Mouse (Mus musculus) C2C12 (cell line): ENCODE results near the gene Frmd4a.

Experiments
- CTCF ChIP-seq: IDR thresholded peaks from one replicate; pipeline ENCODE4 v1.5.1; 2011; ENCODE audit not compliant: control insufficient read depth, insufficient read depth, insufficient read length
- FOSL1 ChIP-seq: IDR thresholded peaks from one replicate; pipeline ENCODE4 v1.8.0; 2011; ENCODE audit warnings: mild to moderate bottlenecking, low read length; ENCODE audit not compliant: poor library complexity, insufficient read depth, severe bottlenecking
- MAX ChIP-seq: IDR thresholded peaks from one replicate; pipeline ENCODE4 v1.6.1; 2011; ENCODE audit warnings: mild to moderate bottlenecking, control low read depth
- MYOD1 ChIP-seq: IDR thresholded peaks from one replicate; pipeline ENCODE4 v1.6.1; 2011; ENCODE audit warnings: low read depth; ENCODE audit not compliant: control insufficient read depth, insufficient read length
- MYOG ChIP-seq: IDR thresholded peaks from one replicate; pipeline ENCODE4 v1.6.1; 2011; ENCODE audit not compliant: control insufficient read depth, insufficient read length; ENCODE audit errors: extremely low read depth
- USF1 ChIP-seq: IDR thresholded peaks from one replicate; pipeline ENCODE4 v1.6.1; 2011; ENCODE audit warnings: low read depth, mild to moderate bottlenecking, control low read depth, moderate library complexity

DNA sequence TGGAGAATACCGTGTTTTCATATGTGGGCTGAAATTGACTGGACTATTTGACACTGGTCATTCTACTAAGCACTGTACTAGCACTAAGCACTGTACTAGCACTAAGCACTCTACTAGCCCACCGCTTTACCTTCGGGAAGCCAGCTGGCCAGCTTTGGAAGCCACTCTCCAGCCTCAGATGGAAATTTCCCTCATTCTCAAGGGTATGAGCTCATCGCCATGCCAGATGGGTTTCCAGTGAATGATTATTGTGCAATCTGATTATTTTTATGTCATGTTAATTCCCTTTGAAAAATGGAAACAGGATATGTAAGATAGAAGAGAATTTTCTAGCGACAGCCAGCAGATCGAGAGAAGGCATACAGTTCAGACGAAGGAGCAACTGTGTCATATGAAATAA, 324.5 kb downstream of the Frmd4a start:
- no peak for TF ChIP-seq CTCF
- TF ChIP-seq MYOD1, result no peak
- TF ChIP-seq FOSL1, result no peak
- TF ChIP-seq MAX, result no peak
- no peak for TF ChIP-seq MYOG
- TF ChIP-seq USF1, result no peak
